Comparison of ENCODE assay signal across 15 mouse cellular contexts in genomic region chr6:17923370-17923769, GRCm38 (mm10).
DNase-seq lines count a peak whose midpoint lies in the region; ATAC-seq and TF ChIP-seq lines count a peak whose summit lies in the region.
"Had no signal": no experiment of that assay in that cellular context is flagged by ENCODE, and none has a peak within 500 bp of the region (broad histone marks: within the 10 kb centered on the region; RNA-seq: fewer than 3 reads in every experiment).

No protein-coding gene starts in this region.

- H3K9ac ChIP-seq in lung, embryonic 16.5 days (ENCODE audit: low read length): no peak overlapping the region
- H3K9ac ChIP-seq: kidney, embryonic 15.5 days; limb, embryonic 15.5 days; midbrain, embryonic 13.5 days had no signal

- no peak for TF ChIP-seq POLR2A in lung, adult 2 months (IDR thresholded peaks at IDR 0.05; ENCODE audit: borderline replicate concordance, extremely low read depth, low read depth, low read length)

- no peaks in the 10 kb centered on the region for H3K79me2 ChIP-seq in C2C12 (ENCODE audit: control insufficient read depth, insufficient read depth)

- no peaks in the 10 kb centered on the region for H3K9me3 ChIP-seq in lung, embryonic 16.5 days (ENCODE audit: control insufficient read depth, low read length)
- H3K9me3 ChIP-seq: kidney, embryonic 15.5 days; limb, embryonic 15.5 days; midbrain, embryonic 13.5 days had no signal

- no peak overlapping the region for H3K4me3 ChIP-seq in lung, embryonic 16.5 days (ENCODE audit: low read length)
- H3K4me3 ChIP-seq in lung, adult 2 months (replicated peaks; ENCODE audit: extremely low read depth, low read depth, low read length): no peak overlapping the region
- H3K4me3 ChIP-seq in C2C12 (ENCODE audit: insufficient read depth, poor library complexity, severe bottlenecking): no peak overlapping the region
- H3K4me3 ChIP-seq: kidney, embryonic 15.5 days; limb, embryonic 15.5 days; midbrain, embryonic 13.5 days had no signal

- H3K4me2 ChIP-seq in lung, embryonic 16.5 days (ENCODE audit: low read depth, low read length): no peak overlapping the region
- H3K4me2 ChIP-seq: heart, embryonic 11.5 days; kidney, embryonic 15.5 days; limb, embryonic 15.5 days; midbrain, embryonic 13.5 days had no signal

- no peaks in the 10 kb centered on the region for H3K27me3 ChIP-seq in lung, embryonic 16.5 days (ENCODE audit: control insufficient read depth, insufficient read depth, low read depth, low read length)
- no peaks in the 10 kb centered on the region for H3K27me3 ChIP-seq in C2C12 (ENCODE audit: control insufficient read depth, insufficient read depth, insufficient read length)
- H3K27me3 ChIP-seq: CH12.LX; kidney, embryonic 15.5 days; limb, embryonic 15.5 days; midbrain, embryonic 13.5 days had no signal

- H3K79me3 ChIP-seq in C2C12 (ENCODE audit: low read depth): no peaks in the 10 kb centered on the region

- peak; percentile 24 for DNase-seq in cerebellum, adult 9-11 months
- no peak for DNase-seq in cerebellum, postnatal 10 days
- DNase-seq in lung, adult 2 months: no peak
- DNase-seq in spleen, postnatal 4 days (ENCODE audit: low spot score in 2 of 2): no peak
- DNase-seq: gastrocnemius, postnatal 25 days; heart, postnatal 36 days; lung, postnatal 36 days had no signal

- no peak overlapping the region for H3ac ChIP-seq in C2C12 (ENCODE audit: control insufficient read depth, insufficient read length, low read depth)

- no peak for TF ChIP-seq CTCF in lung, adult 2 months (IDR thresholded peaks at IDR 0.05; ENCODE audit: insufficient read depth, low read length)
- no peak for TF ChIP-seq CTCF in C2C12 (IDR thresholded peaks at IDR 0.05; ENCODE audit: control insufficient read depth, insufficient read depth, insufficient read length)

- peaks cover 14% of the 10 kb centered on the region for H3K4me1 ChIP-seq in lung, embryonic 16.5 days (replicated peaks; ENCODE audit: control insufficient read depth, insufficient read depth, low read length)
- peaks cover 4% of the 10 kb centered on the region for H3K4me1 ChIP-seq in lung, adult 2 months (ENCODE audit: control insufficient read depth, insufficient read depth, low read length)
- H3K4me1 ChIP-seq: kidney, embryonic 15.5 days had no signal

- peak; percentile 26; the same call in 1 of the 2 replicates for ATAC-seq in lung, embryonic 16.5 days (ENCODE audit: low read depth)
- 0 out of 2 replicates have a peak, but pooled peaks have one; percentile 7 for ATAC-seq in common myeloid progenitor, adult 5-6 weeks (replicated peaks; ENCODE audit: low read depth, poor library complexity, severe bottlenecking)
- ATAC-seq: midbrain, embryonic 13.5 days had no signal

- 0 out of 2 replicates have a peak, but pooled peaks cover 2% of the 10 kb centered on the region for H3K36me3 ChIP-seq in lung, embryonic 16.5 days (ENCODE audit: control insufficient read depth, insufficient read depth, low read length)
- no peaks in the 10 kb centered on the region for H3K36me3 ChIP-seq in C2C12 (ENCODE audit: control insufficient read depth, insufficient read depth)
- H3K36me3 ChIP-seq: kidney, embryonic 15.5 days had no signal

- 37% methylated on average over 3 of the region's 3 CpGs for WGBS in lung, embryonic 16.5 days
- 43% methylated on average over 3 of the region's 3 CpGs for WGBS in lung, adult 2 months

- H3K27ac ChIP-seq in lung, embryonic 16.5 days (ENCODE audit: low read length): peak overlapping the region; percentile 71
- H3K27ac ChIP-seq: kidney, embryonic 15.5 days; limb, embryonic 15.5 days; midbrain, embryonic 13.5 days had no signal

TF ChIP-seq in C2C12, 6 proteins besides CTCF, POLR2A, EP300 and RAD21:
- peak; percentile 26 for TF ChIP-seq FOSL1 (IDR thresholded peaks at IDR 0.05; ENCODE audit: insufficient read depth, low read length, poor library complexity, severe bottlenecking)
- TF ChIP-seq MYOD1 (IDR thresholded peaks at IDR 0.05; ENCODE audit: control insufficient read depth, insufficient read length, low read depth): no peak
- peak; percentile 34 for TF ChIP-seq MAX (IDR thresholded peaks at IDR 0.05)
